Mouse (Mus musculus) ES-Bruce4 (cell line): ENCODE results near the gene Lpp. TPM values are rescaled to one million over a fixed set of nuclear protein-coding genes. Genes with fewer than 3 reads are reported as not detected.

Source experiments
- H3K27ac ChIP-seq: 2 replicates; pipeline ENCODE4 v1.5.1; 2012; ENCODE audit warnings: low read length, inconsistent platforms; ENCODE audit not compliant: insufficient read depth
- H3K27me3 ChIP-seq: 2 replicates; pipeline ENCODE4 v1.6.1; 2012; ENCODE audit warnings: mild to moderate bottlenecking, low read length, inconsistent platforms; ENCODE audit not compliant: control insufficient read depth, poor library complexity, insufficient read depth, severe bottlenecking
- H3K36me3 ChIP-seq: 2 replicates; pipeline ENCODE4 v1.6.1; 2012; ENCODE audit warnings: inconsistent platforms, mild to moderate bottlenecking, low read length, moderate library complexity; ENCODE audit not compliant: control insufficient read depth, poor library complexity, insufficient read depth, severe bottlenecking
- H3K4me1 ChIP-seq: one replicate; pipeline ENCODE4 v1.8.1; 2011; ENCODE audit warnings: low read length; ENCODE audit not compliant: control insufficient read depth, insufficient read depth
- H3K4me3 ChIP-seq: 2 replicates; pipeline ENCODE4 v1.5.1; 2011; ENCODE audit warnings: low read depth, mild to moderate bottlenecking, low read length
- H3K9ac ChIP-seq: 2 replicates; pipeline ENCODE4 v1.6.1; 2012; ENCODE audit warnings: low read depth, mild to moderate bottlenecking, inconsistent platforms; ENCODE audit not compliant: poor library complexity, severe bottlenecking
- H3K9me3 ChIP-seq: replicated peaks from 2 replicates; pipeline ENCODE4 v1.6.1; 2012; ENCODE audit warnings: mild to moderate bottlenecking, low read length, inconsistent platforms; ENCODE audit not compliant: control insufficient read depth, poor library complexity, insufficient read depth, severe bottlenecking
- CTCF ChIP-seq: IDR thresholded peaks from one replicate; pipeline ENCODE4 v1.8.1; 2011; ENCODE audit warnings: low read depth, low read length
- EP300 ChIP-seq: IDR thresholded peaks from 2 replicates; pipeline ENCODE4 v1.6.1; 2011; ENCODE audit warnings: low read depth, low read length; ENCODE audit not compliant: insufficient read depth
- POLR2A ChIP-seq: IDR thresholded peaks from one replicate; pipeline ENCODE4 v1.8.1; 2011; ENCODE audit warnings: low read length; ENCODE audit not compliant: insufficient read depth
- polyA plus RNA-seq: library from polyadenylated mRNA; stranded (reverse); fragments of >200 nt; gene quantifications from 2 replicates; pipeline ENCODE4 v1.2.4, GENCODE M21; 2011; ENCODE audit warnings: low read depth; ENCODE audit not compliant: missing spikeins, insufficient read depth, insufficient read length

Gene Lpp
- polyA plus RNA-seq, 1 experiment: 48.5 TPM

- Histone ChIP-seq H3K27ac (no peak overlapping the region), H3K27me3 (no peaks in the 10 kb centered on the region), H3K9ac (no peak overlapping the region), H3K4me1 (peaks cover 2% of the 10 kb centered on the region), H3K4me3 (no peak overlapping the region), H3K9me3 (no peaks in the 10 kb centered on the region), H3K36me3 (no peaks in the 10 kb centered on the region)
- TF ChIP-seq CTCF (no peak), EP300 (no peak), POLR2A (no peak)
These were observed 111.7 kb downstream of the Lpp start for GRCm38 (mm10) chr16:24504838-24505605.

- Histone ChIP-seq H3K4me1 (peaks cover 2% of the 10 kb centered on the region), H3K9ac (no peak overlapping the region), H3K27me3 (no peaks in the 10 kb centered on the region), H3K27ac (no peak overlapping the region), H3K36me3 (no peaks in the 10 kb centered on the region), H3K4me3 (no peak overlapping the region), H3K9me3 (no peaks in the 10 kb centered on the region)
- no peak for TF ChIP-seq EP300
- no peak for TF ChIP-seq POLR2A
- no peak for TF ChIP-seq CTCF
These were observed 112.9 kb downstream of the Lpp start for GRCm38 (mm10) chr16:24506237-24506636.

- no peaks in the 10 kb centered on the region for H3K36me3 ChIP-seq
- H3K27ac ChIP-seq: no peak overlapping the region
- no peaks in the 10 kb centered on the region for H3K27me3 ChIP-seq
- TF ChIP-seq POLR2A (no peak), EP300 (no peak), CTCF (no peak)
- no peaks in the 10 kb centered on the region for H3K9me3 ChIP-seq
- H3K4me1 ChIP-seq: peaks cover 2% of the 10 kb centered on the region
- H3K4me3 ChIP-seq: no peak overlapping the region
- no peak overlapping the region for H3K9ac ChIP-seq
These were observed 113.4 kb downstream of the Lpp start for GRCm38 (mm10) chr16:24506740-24507139.

GRCm38 (mm10) chr16:24507927-24508540 is 114.7 kb downstream of the Lpp start:
- H3K9ac ChIP-seq: no peak overlapping the region
- TF ChIP-seq CTCF (no peak), POLR2A (no peak), EP300 (no peak)
- no peaks in the 10 kb centered on the region for H3K27me3 ChIP-seq
- no peaks in the 10 kb centered on the region for H3K9me3 ChIP-seq
- H3K4me1 ChIP-seq: peaks cover 2% of the 10 kb centered on the region
- H3K36me3 ChIP-seq: no peaks in the 10 kb centered on the region
- no peak overlapping the region for H3K27ac ChIP-seq
- no peak overlapping the region for H3K4me3 ChIP-seq

- no peak overlapping the region for H3K9ac ChIP-seq
- TF ChIP-seq POLR2A: no peak
- TF ChIP-seq CTCF: no peak
- TF ChIP-seq EP300: no peak
- no peaks in the 10 kb centered on the region for H3K36me3 ChIP-seq
- H3K27me3 ChIP-seq: no peaks in the 10 kb centered on the region
- peaks cover 4% of the 10 kb centered on the region for H3K4me1 ChIP-seq
- no peaks in the 10 kb centered on the region; the same call in 1 of the 2 replicates for H3K9me3 ChIP-seq
- no peak overlapping the region for H3K4me3 ChIP-seq
- H3K27ac ChIP-seq: no peak overlapping the region
These were observed 115.9 kb downstream of the Lpp start for GRCm38 (mm10) chr16:24509100-24509812.

- H3K36me3 ChIP-seq: no peaks in the 10 kb centered on the region
- no peaks in the 10 kb centered on the region; the same call in 1 of the 2 replicates for H3K9me3 ChIP-seq
- TF ChIP-seq EP300 (no peak), POLR2A (no peak), CTCF (no peak)
- peaks cover 4% of the 10 kb centered on the region for H3K4me1 ChIP-seq
- no peak overlapping the region for H3K9ac ChIP-seq
- no peaks in the 10 kb centered on the region for H3K27me3 ChIP-seq
- no peak overlapping the region for H3K4me3 ChIP-seq
- H3K27ac ChIP-seq: no peak overlapping the region
These were observed 116.5 kb downstream of the Lpp start for GRCm38 (mm10) chr16:24509813-24510166.
